Mouse (Mus musculus) liver, embryonic 16.5 days (tissue): ENCODE measurements around the gene Chrna9. TPM values are rescaled to one million over a fixed set of nuclear protein-coding genes. Genes with fewer than 3 reads are reported as not detected.

Experiments
- ATAC-seq: fragments of 200-750 bp; cut with Nextera tagmentation; 2 replicates; pipeline ENCODE4 v1.8.0; 2017; ENCODE audit warnings: low read depth, mild to moderate bottlenecking, moderate number of reproducible peaks, moderate library complexity
- H3K27ac ChIP-seq: fragments of 300-500 bp; sonication (generic); 2 replicates; pipeline ENCODE4 v1.5.1; 2014; ENCODE audit warnings: mild to moderate bottlenecking, low read length
- H3K27me3 ChIP-seq: fragments of 300-500 bp; sonication (generic); 2 replicates; pipeline ENCODE4 v1.6.1; 2014; ENCODE audit warnings: low read depth, low read length, mixed read lengths; ENCODE audit not compliant: control insufficient read depth, insufficient read depth
- H3K36me3 ChIP-seq: fragments of 300-500 bp; sonication (generic); 2 replicates; pipeline ENCODE4 v1.6.1; 2014; ENCODE audit warnings: mild to moderate bottlenecking; ENCODE audit not compliant: control insufficient read depth, insufficient read depth
- H3K4me1 ChIP-seq: fragments of 300-500 bp; sonication (generic); 2 replicates; pipeline ENCODE4 v1.6.1; 2014; ENCODE audit warnings: low read depth, low read length, mixed read lengths; ENCODE audit not compliant: control insufficient read depth
- H3K4me2 ChIP-seq: fragments of 300-500 bp; sonication (generic); 2 replicates; pipeline ENCODE4 v1.6.1; 2014; ENCODE audit warnings: low read depth, low read length, mixed read lengths
- H3K4me3 ChIP-seq: fragments of 300-500 bp; sonication (generic); 2 replicates; pipeline ENCODE4 v1.5.1; 2014; ENCODE audit warnings: low read depth, mild to moderate bottlenecking, low read length
- H3K9ac ChIP-seq: fragments of 300-500 bp; sonication (generic); 2 replicates; pipeline ENCODE4 v1.6.1; 2014; ENCODE audit warnings: low read depth, low read length
- H3K9me3 ChIP-seq: fragments of 300-500 bp; sonication (generic); replicated peaks from 2 replicates; pipeline ENCODE4 v1.6.1; 2016; ENCODE audit warnings: low read length; ENCODE audit not compliant: control insufficient read depth
- WGBS: fragments of 180-500 bp; shearing (Covaris S2); extraction: QIAGEN DNeasy Blood & Tissue Kit; methylation state at CpG from one replicate; pipeline ENCODE4 v1.1.7; 2014; ENCODE audit not compliant: insufficient replicate concordance; 5-methylcytosine and 5-hydroxymethylcytosine counted together
- polyA plus RNA-seq: library from polyadenylated mRNA; unstranded; fragments of >200 nt; fragmentation: Nextera tagmentation; extraction: Ambion mirVana; gene quantifications from 2 replicates; pipeline ENCODE4 v1.2.1, GENCODE M21; 2015

The Chrna9 gene
- polyA plus RNA-seq, 1 experiment from 2014 or later = 0.12 TPM

DNA sequence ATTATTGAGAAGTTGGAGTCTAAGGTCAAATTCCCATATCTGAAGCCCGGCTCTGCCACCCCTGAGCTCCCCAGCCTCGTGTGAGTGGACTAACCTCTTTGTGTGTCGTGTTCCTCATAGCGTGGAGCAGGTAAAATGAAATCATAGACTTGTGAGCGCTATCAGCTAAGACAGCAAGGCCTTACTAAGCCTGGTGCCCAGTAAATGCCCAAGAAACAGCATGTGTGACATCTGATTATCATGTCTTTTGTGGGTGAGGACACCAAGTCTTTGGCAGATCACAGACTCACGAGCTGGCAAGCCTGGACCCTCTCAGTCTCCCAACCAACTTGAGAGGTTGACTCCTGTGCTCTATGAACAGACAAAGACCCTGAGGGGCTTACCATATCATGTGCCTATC, 34.6 kb upstream of the Chrna9 start:
- Histone ChIP-seq H3K36me3 (no peaks in the 10 kb centered on the region), H3K4me3 (no peak overlapping the region), H3K9ac (no peak overlapping the region), H3K27ac (no peak overlapping the region), H3K9me3 (no peaks in the 10 kb centered on the region), H3K4me2 (no peak overlapping the region), H3K4me1 (no peaks in the 10 kb centered on the region), H3K27me3 (no peaks in the 10 kb centered on the region)
- no peak for ATAC-seq
- WGBS = 30% methylated on average over 6 of the region's 6 CpGs

DNA sequence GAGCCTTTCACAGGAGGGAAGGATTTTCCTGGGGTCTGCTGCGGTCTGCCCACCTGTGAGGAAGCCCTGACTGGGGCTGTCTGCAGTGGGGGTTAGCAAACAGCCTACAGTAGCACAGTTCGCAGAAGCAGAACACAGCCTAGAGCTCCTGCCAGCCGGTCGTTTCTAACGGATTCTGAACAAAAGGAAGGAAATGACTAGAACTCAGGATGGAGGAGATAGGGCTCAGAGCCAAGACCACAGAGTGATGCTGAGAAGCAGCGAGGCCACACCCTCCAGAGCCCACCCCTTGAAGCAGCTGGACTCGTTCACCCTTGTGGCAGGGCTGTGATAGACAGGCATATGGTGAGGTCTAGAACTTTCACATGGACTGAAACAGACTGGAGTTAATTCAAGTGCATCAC, 33.9 kb upstream of the Chrna9 start:
- H3K9me3 ChIP-seq = no peaks in the 10 kb centered on the region
- ATAC-seq = peak; percentile 53
- no peaks in the 10 kb centered on the region for H3K4me1 ChIP-seq
- 9% methylated on average over 7 of the region's 7 CpGs for whole genome bisulfite sequencing
- no peak overlapping the region for H3K4me3 ChIP-seq
- no peak overlapping the region for H3K9ac ChIP-seq
- no peak overlapping the region for H3K4me2 ChIP-seq
- no peaks in the 10 kb centered on the region for H3K36me3 ChIP-seq
- no peaks in the 10 kb centered on the region for H3K27me3 ChIP-seq
- H3K27ac ChIP-seq = no peak overlapping the region

DNA sequence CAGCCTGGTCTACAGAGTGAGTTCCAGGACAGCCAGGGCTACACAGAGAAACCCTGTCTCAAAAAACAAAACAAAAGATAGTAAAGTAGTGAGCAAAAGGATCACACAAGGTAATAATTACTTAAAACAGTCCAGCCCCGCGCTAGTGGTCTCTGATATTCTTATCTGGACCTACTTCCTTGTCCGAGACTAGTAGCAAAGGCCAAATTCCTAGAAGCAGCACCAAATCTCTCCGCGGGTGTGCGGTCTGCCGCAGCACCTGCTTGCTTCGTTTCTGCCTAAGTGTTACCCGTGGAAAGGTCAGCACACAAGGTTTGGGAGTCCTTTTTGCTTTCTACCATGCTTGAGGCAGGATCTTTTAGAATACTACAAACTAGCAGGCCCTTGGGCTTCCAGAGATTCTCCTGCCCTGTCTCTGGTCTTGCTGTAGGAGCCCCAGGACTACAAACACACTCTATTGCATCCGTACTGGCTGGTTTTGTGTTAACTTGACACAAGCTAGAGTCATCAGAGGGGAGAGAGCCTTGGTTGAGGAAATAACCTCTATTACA, 32.8 kb upstream of the Chrna9 start:
- Histone ChIP-seq H3K9me3 (no peaks in the 10 kb centered on the region), H3K4me1 (no peaks in the 10 kb centered on the region), H3K27ac (no peak overlapping the region), H3K4me3 (no peak overlapping the region), H3K36me3 (no peaks in the 10 kb centered on the region), H3K27me3 (no peaks in the 10 kb centered on the region), H3K9ac (no peak overlapping the region), H3K4me2 (no peak overlapping the region)
- no peak for ATAC-seq
- 30% methylated on average over 10 of the region's 10 CpGs for WGBS

DNA sequence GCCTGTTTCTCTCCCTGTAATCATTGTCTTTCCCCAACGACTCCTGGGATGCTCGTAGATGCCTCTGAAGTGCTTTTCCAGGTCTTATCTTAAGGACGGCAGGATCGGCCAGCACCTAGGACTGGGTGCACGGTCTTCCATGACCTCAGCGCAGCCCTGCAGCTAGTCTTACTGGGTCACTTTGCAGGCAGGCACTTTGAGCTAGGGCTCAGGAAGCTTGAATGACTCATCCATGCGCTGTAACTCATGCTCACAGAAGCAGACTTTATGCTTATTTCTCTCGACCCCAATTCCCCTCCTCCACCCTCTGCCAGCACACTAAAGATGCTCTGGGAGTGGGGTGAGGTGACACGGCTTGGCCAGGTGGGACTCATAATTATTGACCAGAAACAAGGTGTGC, 31.9 kb upstream of the Chrna9 start:
- WGBS = 67% methylated on average over 9 of the region's 9 CpGs
- H3K4me3 ChIP-seq = no peak overlapping the region
- no peaks in the 10 kb centered on the region for H3K27me3 ChIP-seq
- H3K9ac ChIP-seq = no peak overlapping the region
- H3K27ac ChIP-seq = no peak overlapping the region
- ATAC-seq = no peak
- no peak overlapping the region for H3K4me2 ChIP-seq
- no peaks in the 10 kb centered on the region for H3K36me3 ChIP-seq
- no peaks in the 10 kb centered on the region for H3K4me1 ChIP-seq
- no peaks in the 10 kb centered on the region for H3K9me3 ChIP-seq

DNA sequence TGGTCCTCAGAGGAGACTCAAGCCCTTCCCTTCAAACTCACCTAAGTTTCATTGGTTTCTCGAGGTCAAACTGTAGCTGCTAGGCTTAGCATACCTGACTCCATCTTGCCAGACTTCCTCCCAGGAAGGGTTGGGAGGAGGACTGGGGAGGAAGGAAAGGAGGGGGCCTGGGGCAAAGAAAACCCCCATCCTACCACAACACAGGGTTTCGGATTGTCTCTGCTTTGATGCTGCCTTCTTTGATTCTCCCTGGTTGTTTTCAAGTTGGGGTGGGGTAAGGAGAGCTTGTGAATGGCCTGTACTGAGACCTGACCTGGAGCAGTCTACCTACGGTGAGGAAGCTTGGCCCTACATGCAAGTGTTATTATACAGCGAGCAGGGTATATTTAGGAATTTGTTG, 30.2 kb upstream of the Chrna9 start:
- H3K4me2 ChIP-seq = no peak overlapping the region
- no peaks in the 10 kb centered on the region for H3K9me3 ChIP-seq
- H3K4me1 ChIP-seq = no peaks in the 10 kb centered on the region
- ATAC-seq = no peak
- H3K27ac ChIP-seq = no peak overlapping the region
- H3K4me3 ChIP-seq = no peak overlapping the region
- no peaks in the 10 kb centered on the region for H3K36me3 ChIP-seq
- H3K9ac ChIP-seq = no peak overlapping the region
- WGBS = 76% methylated on average over 4 of the region's 4 CpGs
- no peaks in the 10 kb centered on the region for H3K27me3 ChIP-seq

DNA sequence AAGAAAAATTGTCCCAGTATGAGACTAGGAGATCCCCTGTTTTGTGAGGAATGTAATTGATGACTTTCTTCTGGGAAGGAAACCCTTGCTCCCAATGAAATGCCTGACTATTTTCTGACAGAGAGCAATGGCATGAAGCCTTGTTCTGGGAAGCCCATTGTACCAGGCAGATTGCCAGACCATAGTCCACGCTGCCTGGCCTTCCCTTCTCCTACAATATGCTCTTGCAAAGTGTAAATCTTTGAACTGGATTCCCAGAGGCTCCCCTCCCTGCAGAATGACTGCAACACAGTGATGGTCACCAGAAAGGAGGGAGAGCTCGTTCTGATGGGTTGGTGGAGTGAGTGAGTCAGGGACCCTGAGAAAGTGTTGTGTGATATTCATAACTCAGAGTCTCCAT, 26.0 kb upstream of the Chrna9 start:
- no peaks in the 10 kb centered on the region for H3K4me1 ChIP-seq
- no peaks in the 10 kb centered on the region for H3K36me3 ChIP-seq
- H3K27ac ChIP-seq = no peak overlapping the region
- no peaks in the 10 kb centered on the region for H3K27me3 ChIP-seq
- 53% methylated on average over 2 of the region's 2 CpGs for WGBS
- H3K9ac ChIP-seq = no peak overlapping the region
- no peak overlapping the region for H3K4me2 ChIP-seq
- ATAC-seq = no peak
- no peak overlapping the region for H3K4me3 ChIP-seq
- H3K9me3 ChIP-seq = no peaks in the 10 kb centered on the region

DNA sequence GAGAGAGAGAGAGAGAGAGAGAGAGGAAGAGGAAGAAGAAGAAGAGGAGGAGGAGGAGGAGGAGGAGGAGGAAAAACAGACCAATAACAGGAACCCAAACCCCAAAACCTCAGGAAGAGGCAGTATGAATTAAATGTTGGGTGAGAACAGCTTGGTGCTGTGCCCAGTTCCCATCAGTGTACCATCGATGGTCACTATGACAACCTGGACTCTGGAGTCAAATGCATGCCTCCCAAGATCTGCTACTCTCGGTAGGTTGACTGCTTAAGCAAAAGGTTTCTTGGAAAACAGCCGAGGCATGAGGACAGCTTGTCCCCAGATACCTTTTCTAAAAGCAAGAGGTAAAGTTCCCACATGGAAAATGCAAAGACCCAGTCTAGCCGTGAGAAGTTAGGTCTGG, 25.4 kb upstream of the Chrna9 start:
- H3K9ac ChIP-seq = no peak overlapping the region
- ATAC-seq = no peak
- H3K4me3 ChIP-seq = no peak overlapping the region
- H3K4me2 ChIP-seq = no peak overlapping the region
- no peak overlapping the region for H3K27ac ChIP-seq
- H3K4me1 ChIP-seq = no peaks in the 10 kb centered on the region
- no peaks in the 10 kb centered on the region for H3K9me3 ChIP-seq
- 69% methylated on average over 4 of the region's 4 CpGs for WGBS
- no peaks in the 10 kb centered on the region for H3K36me3 ChIP-seq
- no peaks in the 10 kb centered on the region for H3K27me3 ChIP-seq

DNA sequence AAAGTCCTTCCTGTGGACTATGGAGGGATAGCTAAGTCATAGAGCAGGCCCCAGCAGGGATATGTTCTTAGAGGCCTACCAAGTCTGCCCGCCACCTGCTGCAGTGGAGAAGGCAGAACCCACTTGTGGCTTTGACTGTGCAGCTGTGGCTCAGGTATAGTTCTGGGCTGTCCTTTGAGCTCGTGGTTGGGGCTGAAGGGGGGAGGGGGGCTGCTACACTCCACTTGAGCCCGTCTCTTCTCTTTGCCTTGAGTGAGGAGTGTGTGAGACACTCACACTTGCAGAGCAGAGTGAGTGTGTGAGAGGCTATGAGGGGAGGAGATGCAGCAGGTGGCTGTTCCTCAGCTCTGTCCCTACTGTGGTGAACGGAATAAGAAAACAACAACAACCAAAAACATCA, 24.3 kb upstream of the Chrna9 start:
- WGBS = 44% methylated on average over 4 of the region's 4 CpGs
- Histone ChIP-seq H3K9me3 (no peaks in the 10 kb centered on the region), H3K4me2 (no peak overlapping the region), H3K27ac (no peak overlapping the region), H3K4me3 (no peak overlapping the region), H3K36me3 (no peaks in the 10 kb centered on the region), H3K4me1 (no peaks in the 10 kb centered on the region), H3K9ac (no peak overlapping the region), H3K27me3 (no peaks in the 10 kb centered on the region)
- 0 out of 2 replicates have a peak, but pooled peaks have one; percentile 7 for ATAC-seq

DNA sequence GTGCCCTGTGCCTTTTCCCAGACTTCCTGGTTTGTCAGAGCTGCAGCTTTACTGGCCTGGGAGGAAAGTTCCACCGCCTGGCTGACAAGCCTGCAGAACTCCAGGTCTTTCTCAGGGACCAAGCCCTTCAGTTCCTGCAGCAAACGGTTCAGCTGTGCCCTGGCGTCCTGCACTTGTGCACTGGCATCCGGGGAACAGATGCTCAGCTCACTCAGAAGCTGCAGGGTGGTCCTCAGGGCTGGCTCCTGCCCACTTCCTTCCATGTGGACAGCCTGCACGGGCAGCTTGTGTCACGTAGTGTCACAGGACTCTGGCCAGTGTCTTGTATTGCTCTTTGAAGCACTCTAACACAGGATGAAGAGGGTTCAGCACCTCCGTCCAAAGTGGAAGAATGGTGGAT, 23.0 kb upstream of the Chrna9 start:
- no peak overlapping the region for H3K4me2 ChIP-seq
- H3K4me1 ChIP-seq = no peaks in the 10 kb centered on the region
- no peaks in the 10 kb centered on the region for H3K9me3 ChIP-seq
- WGBS = 44% methylated on average over 7 of the region's 7 CpGs
- H3K27me3 ChIP-seq = no peaks in the 10 kb centered on the region
- H3K4me3 ChIP-seq = no peak overlapping the region
- H3K9ac ChIP-seq = no peak overlapping the region
- ATAC-seq = no peak
- H3K36me3 ChIP-seq = no peaks in the 10 kb centered on the region
- H3K27ac ChIP-seq = no peak overlapping the region
